Mouse (Mus musculus) urinary bladder, adult 18-20 months (tissue): ENCODE measurements at regions not wholly inside any gene's neighbourhood (a gene's known extent, or its start where the extent isn't known, plus 50 kb on each side); places are given as distances from the start of the nearest gene placed in this dataset.

Experiments
- DNase-seq, 2 experiments: peaks; one replicate each; pipeline ENCODE4 v3.0.0; 2022; ENCODE audit warnings: low spot score in 2 of 2, mixed read lengths in 2 of 2

DNA sequence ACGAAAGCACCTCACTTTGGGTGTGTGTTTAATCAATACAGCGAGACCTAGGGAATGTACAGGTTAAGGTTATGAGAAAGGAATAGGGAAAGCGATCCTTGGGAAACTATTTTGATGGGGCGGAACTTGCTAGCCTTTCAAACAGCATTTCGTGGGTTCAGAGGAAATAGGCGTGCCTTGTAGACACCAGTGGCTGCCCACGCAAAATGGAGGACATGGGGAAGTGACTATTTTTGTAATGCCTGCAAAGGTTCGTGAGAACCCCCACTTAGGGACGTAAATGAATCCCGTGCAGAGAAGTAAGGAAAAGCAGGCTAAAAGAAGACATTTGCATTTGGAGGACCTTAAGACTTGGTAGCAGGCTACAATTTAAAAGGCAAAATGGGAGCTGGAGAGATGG, 114.1 kb upstream of the Ppm1h start:
- DNase-seq, result no peak

DNA sequence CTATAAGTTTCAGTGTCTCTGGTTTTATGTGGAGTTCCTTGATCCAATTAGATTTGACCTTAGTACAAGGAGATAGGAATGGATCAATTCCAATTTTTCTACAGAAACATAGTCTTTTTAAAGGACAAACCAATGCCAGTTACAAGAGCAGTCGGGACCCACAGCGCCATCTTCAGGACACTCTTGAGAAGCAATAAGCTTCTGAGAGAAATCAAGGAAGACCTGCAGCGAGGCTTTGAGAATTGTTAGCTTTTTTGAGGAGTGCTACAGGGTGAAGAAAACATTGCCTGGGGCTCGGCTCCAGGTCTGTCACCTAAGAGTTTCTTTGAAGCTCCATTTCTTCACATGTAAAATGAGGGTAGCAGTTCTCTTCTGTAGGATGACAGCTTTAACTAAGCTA, 112.0 kb upstream of the Ppm1h start:
- no peak for DNase-seq

DNA sequence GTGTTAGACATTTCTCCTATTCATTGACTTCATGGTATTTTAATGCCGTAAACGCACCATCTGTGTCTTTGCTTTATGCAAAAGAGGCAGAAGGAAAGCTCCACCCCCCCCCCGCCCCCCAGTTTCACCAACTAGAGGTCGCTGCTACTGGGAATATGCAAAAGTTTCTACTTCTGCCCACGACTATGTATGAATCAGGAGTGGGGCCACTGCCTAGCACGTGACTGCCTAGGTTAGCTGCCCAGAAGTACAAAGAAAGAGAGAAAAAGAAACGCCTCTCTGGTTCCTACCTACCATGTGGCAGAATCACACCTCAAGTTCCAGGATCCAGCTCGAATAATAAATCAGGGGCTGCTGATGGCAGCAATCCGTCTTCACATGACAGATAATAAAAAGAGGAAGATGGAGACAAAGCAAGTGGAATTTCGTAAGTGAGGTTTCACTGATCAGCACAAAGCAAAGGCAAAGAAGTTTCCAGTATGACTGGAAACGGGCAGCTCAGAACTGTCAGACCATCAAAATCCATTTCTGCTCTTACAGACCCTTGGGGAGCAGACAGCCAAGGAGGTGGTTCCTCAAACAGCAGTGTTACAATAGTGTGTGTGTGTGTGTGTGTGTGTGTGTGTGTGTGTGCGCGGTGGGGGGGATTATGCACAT, 108.9 kb upstream of the Ppm1h start:
- DNase-seq, result no peak

DNA sequence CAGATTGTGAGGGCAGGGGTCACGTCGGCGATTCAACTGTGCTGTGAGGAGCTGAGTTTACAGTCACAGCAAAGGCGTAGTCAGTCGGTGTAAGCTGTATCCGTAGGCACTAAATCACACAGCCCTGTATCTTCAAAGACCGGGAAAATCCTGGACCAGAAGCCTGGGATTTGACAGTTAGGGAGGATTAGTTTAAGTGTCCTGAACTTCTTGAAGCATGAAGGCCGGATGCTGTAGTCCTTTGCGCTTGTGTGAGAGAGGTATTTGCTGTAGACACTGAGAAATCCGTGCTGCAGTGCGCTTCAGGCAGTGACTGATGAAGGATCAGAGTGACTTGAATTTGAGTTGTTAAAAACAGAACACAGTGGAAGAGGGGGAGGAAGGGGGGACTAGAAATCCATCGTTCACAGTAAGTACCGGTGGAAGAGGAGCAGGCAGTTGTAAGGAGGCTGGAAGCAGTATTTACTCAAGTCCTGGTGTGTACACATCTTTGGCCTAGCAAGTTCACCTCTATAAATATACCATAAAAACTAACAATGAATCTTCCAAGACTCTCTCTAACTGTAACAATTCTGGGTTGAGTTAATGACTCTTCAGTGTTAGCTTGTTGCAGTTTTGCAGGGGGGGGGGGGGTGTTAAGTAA, 107.5 kb upstream of the Ppm1h start:
- no peak for DNase-seq

DNA sequence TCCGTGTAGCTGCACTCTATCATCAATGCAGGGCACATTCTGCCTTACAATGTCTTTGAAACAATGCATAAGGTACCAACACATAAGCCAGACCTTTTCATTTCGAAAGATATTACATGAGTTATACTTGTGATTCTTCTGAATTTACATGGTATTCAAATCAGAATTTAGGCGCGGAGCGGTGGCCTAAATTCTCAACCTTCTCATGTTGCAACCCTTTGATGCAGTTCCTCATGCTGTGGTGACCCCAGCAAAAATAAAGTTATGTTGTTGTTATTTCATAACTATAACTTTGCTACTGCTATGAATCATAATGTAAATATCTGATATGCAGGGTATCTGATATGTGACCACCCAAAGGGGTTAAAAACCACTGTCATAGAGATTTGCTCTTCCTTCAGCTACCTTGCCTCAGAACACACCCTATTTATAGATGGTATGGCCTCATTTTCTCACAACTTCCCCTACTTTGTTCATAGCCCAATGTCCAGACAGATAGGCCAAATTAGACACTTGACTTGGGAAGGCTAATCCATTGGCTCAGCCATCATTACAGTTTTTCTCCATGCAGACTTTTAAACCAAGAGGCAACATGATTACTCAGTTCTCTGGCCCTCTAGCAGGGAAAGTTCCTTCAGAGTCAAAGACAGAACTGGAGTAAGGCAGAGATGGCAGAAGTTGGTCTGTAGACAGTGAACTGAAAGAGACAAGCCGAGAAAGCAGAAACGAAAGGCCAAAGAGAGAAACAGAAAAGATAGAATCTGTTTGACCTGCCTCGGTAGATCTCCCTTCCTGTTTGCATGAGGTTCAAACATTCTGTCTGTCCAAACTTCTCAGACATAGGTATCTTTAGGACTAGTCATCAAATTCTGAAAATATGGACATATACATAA, 102.1 kb upstream of the Ppm1h start:
- no peak for DNase-seq

DNA sequence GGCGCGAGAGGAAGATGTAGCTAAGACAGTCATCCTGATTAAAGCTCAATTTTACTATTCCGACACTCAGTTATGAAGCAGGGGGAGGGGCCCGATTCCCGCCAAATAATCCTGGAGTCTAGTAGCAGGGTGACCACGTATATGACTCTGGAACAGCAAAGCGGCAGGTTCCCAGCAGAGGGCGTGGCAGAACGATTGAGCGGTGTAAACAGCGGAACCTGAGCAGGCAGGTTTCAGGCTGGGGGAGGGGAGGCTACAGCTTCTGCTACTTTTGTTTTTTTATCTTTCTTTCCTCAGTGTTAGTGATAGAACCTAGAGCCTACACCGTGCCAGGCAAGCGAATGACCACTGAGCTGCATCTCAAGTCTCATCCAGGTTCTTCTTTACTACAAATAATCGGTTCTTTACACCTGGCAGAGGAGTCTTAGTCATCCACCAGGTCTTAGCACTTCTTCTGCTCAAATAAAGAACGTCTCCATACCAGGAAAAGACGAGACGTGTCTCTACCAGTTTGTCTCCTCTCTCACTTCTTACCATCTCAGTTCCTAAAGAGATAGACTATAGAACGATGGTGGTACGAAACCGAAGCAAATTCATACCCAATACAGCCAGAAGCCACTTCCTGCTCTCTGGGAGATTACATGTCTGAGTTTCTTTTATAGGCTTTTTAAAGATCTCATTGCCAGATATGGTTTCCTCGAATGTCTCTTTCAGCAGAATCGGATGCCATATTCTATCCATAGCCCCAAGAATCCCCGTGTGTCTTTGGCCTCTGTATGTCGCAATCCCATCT, 100.2 kb upstream of the Ppm1h start:
- peak; percentile 16 to 23 for DNase-seq

DNA sequence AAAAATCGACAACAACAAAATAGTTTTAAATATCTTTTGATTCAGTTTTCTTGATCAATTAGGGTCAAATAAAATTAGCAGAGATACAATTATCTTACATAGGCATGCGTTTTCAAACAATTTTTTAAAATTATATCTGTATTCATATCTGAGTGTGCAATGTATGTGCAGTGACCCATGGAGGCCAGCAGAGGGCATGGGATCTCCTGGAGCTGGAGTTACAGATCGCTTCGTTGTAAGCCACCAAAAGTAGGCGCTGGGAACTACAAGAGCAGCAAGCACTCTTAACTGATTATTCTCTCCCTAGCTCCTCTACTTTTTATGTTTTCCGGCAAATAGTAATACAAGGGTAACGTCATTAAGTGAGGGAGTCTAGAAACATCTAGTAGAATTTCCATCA, 97.5 kb upstream of the Ppm1h start:
- DNase-seq, result no peak

DNA sequence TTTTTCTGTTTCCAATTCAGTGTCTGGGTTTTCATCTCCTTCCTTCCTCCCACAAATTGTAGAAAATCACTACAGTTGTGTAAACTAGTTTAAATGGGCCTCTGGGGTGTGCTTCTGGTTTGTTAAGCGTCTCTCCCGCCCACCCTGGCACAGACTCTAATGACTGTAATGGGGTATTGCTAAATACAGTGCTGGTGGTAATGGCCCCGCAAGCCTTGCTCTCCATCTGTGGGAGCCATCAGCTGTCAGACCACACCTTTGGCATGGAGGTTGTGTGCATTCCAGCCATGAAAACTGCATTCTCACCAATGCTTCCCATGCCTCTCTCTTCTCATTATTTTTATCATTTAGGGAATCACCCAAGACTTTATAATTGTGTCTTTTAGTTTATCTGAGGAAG, 91.0 kb upstream of the Ppm1h start:
- DNase-seq, result no peak

DNA sequence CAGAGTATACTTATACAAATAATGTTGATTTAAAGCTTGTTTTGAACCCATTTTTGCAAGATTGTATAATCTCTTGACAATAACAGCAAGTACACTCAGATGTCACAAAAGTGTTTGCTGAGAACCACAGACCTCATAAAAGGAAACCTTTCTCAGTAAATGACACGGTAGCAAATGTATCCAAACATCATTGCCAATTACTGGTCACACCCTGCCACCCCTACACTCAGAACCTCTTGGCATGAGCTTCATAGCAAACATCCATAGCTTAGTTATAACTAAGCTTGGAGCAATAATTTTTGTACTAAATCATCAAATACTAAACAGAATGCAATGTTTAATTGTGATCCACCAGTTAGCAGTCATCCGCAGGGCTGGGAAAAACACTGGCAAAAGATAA, 79.1 kb upstream of the Ppm1h start:
- DNase-seq, result no peak

DNA sequence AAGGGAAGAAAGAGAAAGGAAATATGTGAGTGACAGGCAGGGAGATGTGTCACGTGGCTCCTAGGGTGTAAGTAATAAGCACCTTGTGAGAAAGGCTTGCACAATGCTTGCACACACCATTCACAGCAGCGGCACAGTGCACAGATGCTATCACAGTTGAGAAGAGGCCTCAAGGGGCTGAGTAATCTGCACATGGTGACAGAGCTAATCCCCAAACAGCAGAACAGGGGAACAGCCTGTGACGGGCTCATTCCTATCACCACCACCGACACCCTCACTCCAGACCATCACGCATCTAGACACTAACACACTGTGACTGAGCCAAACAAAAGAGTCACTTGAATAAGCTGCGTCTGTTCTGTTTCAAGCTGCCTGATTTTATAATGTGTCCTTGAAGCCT, 76.2 kb upstream of the Ppm1h start:
- no peak for DNase-seq

DNA sequence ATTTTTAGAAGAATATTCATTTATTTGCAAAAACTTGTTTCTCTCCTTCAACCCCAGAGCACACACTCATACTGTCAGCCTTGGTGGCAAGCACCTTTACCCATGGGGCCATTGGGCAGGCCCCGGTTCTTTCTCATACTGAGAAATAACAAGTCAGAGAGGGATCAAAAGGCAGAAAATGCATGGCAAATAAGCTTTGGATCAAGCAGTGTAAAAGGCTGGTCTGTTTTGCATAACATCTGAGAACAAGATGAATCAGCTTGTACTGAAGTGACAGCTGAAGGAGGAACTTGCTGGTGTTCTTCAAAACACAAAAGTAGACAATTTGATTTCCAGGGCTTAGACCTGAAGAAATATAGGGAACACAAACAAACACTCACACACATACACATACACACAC, 74.6 kb upstream of the Ppm1h start:
- no peak for DNase-seq

DNA sequence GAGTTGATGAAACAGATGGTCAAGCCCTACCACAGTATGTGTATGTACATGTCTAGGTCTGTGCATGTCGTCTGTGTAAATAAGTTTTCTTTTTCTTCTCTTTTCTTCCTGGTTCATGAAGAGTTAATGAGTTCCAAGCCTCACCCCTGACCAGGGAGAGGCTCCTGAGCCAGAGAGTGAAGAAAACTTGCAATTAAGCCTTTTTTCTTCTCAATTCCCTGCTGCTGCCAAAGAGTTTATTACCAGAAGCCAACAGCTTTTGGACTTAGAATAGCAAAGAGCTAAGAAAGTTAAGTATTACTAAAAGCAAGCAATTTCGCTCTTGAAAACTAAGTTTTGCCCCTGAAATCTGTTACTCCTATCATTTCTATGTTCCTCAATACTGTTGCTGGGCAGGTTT, 65.3 kb upstream of the Ppm1h start:
- no peak for DNase-seq

DNA sequence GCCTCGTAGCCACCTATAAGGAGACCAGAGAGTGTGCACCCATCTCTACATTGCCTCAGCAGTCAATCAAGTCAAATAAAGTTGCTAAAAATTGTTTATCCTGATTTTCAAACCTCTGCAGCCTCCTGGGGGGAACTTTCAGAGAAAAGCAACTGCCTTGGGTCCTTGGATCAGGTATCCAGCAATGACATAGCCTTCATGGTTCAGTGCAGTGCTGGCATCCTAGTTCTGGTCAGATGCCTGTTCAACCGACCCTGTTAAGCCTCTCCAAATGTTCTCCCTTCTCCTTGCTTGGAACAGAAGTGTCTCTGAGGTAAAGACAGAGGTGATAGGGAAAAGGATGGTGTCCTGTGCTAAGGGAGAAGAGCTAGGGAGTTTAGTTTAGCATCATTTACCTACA, 64.7 kb upstream of the Ppm1h start:
- DNase-seq, result no peak

DNA sequence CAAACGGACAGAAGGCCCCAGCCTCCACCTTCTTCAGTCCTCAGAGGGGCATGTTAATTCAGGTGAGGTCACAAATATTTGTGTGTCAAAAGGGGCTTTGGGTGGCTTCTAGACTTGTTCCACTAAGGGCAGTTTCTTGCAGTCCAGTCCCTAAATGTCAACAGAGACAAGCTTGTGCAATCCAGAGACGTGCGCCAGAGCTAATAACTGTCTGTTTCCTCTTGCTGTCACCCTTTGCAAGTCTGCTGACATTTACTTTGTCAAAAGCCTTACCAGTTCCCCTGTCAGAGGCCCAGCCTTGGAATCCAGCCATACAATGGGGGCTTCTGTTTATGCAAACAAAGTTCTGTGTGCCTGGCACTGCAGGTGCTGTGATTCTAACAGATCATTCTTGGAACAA, 63.8 kb upstream of the Ppm1h start:
- peak in 1 of 2 experiments; percentile 2 for DNase-seq

DNA sequence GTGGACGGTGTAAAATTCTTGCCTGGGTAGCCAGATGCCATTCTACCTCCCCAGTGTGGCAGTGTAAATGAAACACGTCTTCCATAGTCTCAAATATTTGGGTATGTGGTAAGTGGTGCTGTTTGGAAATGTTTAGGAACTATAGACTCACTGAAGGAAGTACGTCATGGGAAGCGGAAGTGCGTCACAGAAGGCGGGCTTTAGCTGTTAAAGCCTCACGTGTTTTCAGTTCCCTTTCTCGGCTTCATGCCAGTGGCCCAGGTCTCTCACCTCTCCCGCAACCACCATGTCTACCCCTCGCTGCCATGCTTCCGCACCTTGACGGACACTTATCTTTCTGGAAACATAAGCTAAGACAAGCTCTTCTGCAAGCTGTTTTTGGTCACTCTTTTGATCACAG, 62.9 kb upstream of the Ppm1h start:
- no peak for DNase-seq

DNA sequence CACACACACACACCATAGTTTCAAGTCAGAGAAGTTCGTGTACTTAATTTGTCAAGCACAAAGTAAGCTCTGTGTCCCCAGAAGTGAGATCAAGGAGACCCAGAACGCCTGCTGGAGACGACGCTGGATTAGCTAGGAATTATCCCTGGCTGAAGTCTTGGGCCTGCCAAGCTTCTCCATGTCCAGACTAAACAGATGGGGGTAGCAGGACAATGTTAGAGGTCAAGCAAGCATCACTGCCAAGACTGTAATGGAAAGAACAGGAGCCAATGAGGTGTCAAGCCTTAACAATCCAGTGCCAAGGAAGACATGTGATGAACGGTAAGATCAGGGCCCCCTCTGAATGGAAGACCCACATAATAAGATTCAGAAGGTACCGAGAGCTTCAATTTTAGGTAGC, 62.2 kb upstream of the Ppm1h start:
- no peak for DNase-seq

DNA sequence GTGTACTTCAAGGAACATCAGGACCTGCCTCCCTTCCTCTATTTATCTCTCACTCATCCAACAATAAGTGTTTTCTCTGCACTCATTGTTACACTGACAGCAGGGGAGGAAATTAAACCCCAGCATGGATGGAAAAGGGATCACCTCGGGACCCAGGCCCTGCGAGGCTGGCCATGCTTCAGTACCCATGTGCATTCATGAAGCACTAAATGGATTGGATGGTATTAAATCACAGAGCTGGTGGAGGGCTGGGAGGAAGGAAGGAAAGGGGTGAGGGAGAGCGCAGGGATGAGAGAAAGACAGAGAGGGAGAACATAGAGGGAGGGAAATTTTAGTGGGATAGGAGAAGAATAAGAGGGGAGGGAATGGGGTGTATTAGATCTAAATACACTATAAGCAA, 59.7 kb upstream of the Ppm1h start:
- no peak for DNase-seq

DNA sequence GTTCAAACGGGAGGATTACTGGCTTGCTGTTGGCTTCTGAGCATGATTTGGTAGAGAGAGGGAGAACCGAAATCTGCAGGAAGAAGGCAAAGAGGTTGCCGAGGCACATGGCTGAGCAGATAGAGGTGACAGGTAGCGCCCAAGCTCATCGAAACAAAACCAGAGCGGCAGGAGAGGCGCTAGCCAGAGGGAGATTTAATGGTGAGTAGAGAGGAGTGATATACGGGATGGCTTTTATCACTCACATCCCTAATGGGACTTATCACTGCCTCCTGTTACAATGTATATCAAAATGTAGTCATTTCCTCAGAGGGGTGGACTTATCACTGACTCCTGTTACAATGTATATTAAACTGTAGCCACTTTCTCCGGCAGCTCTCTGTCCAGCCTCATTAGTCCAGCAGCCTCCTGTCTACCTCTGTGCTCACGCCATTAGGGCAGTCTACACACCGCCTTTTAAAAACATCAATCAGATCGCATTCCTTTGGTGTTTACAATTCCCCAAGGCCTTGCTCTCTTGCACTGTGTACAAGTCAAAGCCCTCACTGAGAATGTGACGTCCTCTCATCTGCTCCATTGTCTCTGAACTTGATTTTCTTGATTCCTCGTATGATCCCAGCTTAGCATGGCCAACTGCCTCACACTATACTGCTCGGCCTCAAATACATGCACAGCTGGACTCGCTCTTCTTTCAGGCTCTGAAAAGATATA, 59.0 kb upstream of the Ppm1h start:
- DNase-seq, result no peak
